Mouse (Mus musculus) intestine, embryonic 14.5 days (tissue): ENCODE results near the gene Alg9. TPM values are rescaled to one million over a fixed set of nuclear protein-coding genes. Genes with fewer than 3 reads are reported as not detected.

Experiments used
- polyA plus RNA-seq: library from polyadenylated mRNA; unstranded; fragments of >200 nt; fragmentation: Nextera tagmentation; extraction: Ambion mirVana; gene quantifications from 2 replicates; pipeline ENCODE4 v1.2.1, GENCODE M21; 2014

The Alg9 gene
- polyA plus RNA-seq, 1 experiment from 2014 or later: 44.6 TPM

Other genes starting within 250 kb of the Alg9 start
- gene Pts, start 246.3 kb upstream of the Alg9 start, polyA plus RNA-seq: 82.3 and 85.6 TPM in 2 replicates
- gene Il18, start 220.2 kb upstream of the Alg9 start, polyA plus RNA-seq: 13.4 and 13.5 TPM in 2 replicates
- 0.32 and 0.41 TPM in 2 replicates for gene Bco2, start 219.8 kb upstream of the Alg9 start, polyA plus RNA-seq
- not detected in 2 replicates for gene Tex12, start 213.7 kb upstream of the Alg9 start, polyA plus RNA-seq
- gene Sdhd, start 171.2 kb upstream of the Alg9 start, polyA plus RNA-seq: 407 and 414 TPM in 2 replicates
- gene Timm8b, start 171.1 kb upstream of the Alg9 start, polyA plus RNA-seq: 297 and 341 TPM in 2 replicates
- 2.3 and 3.8 TPM in 2 replicates for gene Pih1d2, start 157.7 kb upstream of the Alg9 start, polyA plus RNA-seq
- gene Nkapd1, start 157.6 kb upstream of the Alg9 start, polyA plus RNA-seq: 20.7 and 24.7 TPM in 2 replicates
- 52.9 and 60.9 TPM in 2 replicates for gene Dlat, start 115.2 kb upstream of the Alg9 start, polyA plus RNA-seq
- 7.7 and 8.6 TPM in 2 replicates for gene Dixdc1, start 35.5 kb upstream of the Alg9 start, polyA plus RNA-seq
- 10.3 and 12.7 TPM in 2 replicates for gene 2310030G06Rik, start 28.5 kb upstream of the Alg9 start, polyA plus RNA-seq
- gene Cryab, start 23.7 kb upstream of the Alg9 start, polyA plus RNA-seq: 41.5 and 44.4 TPM in 2 replicates
- gene Hspb2, start 22.7 kb upstream of the Alg9 start, polyA plus RNA-seq: 2.1 and 4.0 TPM in 2 replicates
- 13.5 and 15.4 TPM in 2 replicates for gene Fdxacb1, start 6.8 kb upstream of the Alg9 start, polyA plus RNA-seq
- 31.8 and 32.0 TPM in 2 replicates for gene 1110032A03Rik, start 501 bp downstream of the Alg9 start, polyA plus RNA-seq
- gene Ppp2r1b, start 70.3 kb downstream of the Alg9 start, polyA plus RNA-seq: 73.9 and 80.8 TPM in 2 replicates
- 16.6 and 16.9 TPM in 2 replicates for gene Sik2, start 234.1 kb downstream of the Alg9 start, polyA plus RNA-seq